Mouse (Mus musculus) gastrocnemius, postnatal 10 days (tissue): Measurements from ENCODE around the gene Nobox. TPM values are rescaled to one million over a fixed set of nuclear protein-coding genes. Genes with fewer than 3 reads are reported as not detected.

ENCODE experiments used
- DNase-seq: peaks from one replicate; pipeline ENCODE4 v3.0.0; 2021; ENCODE audit warnings: mixed read lengths
- long read RNA-seq, 2 experiments: library from polyadenylated mRNA; stranded (forward); transcript quantifications; one replicate each; pipeline ENCODE4 v2.0.0; 2021
- total RNA-seq, 2 experiments: library from RNA; stranded (reverse); gene quantifications; 2 replicates each; pipeline ENCODE4 v1.2.3; 2021

Nobox gene
- not detected for total RNA-seq
- long read RNA-seq, experiment 1: 0 reads
- long read RNA-seq, experiment 2: 0 reads

DNA sequence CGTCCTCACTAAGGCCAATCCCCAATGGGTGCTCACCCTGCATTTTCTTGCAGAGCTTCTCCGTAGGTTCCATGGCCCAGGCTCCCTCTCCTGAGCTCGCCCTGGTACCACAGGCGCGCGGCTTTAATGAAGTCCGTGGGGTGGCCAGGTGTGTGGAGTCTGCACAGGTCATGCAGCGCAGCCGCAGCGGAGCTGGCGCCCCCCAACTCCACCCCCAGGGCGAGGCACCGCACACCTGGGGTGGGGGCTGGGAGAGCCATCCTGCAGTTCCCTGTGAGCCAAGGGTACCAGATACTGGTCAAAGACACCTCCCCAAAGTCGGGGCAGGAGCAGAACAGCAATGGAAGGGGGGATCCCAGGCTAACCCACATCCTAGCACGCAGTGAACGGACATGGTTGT is at the start of gene Nobox:
Gene Nobox (minus strand): TSS at position 101 of the 400 bp plus-strand sequence.
- DNase-seq: no peak

DNA sequence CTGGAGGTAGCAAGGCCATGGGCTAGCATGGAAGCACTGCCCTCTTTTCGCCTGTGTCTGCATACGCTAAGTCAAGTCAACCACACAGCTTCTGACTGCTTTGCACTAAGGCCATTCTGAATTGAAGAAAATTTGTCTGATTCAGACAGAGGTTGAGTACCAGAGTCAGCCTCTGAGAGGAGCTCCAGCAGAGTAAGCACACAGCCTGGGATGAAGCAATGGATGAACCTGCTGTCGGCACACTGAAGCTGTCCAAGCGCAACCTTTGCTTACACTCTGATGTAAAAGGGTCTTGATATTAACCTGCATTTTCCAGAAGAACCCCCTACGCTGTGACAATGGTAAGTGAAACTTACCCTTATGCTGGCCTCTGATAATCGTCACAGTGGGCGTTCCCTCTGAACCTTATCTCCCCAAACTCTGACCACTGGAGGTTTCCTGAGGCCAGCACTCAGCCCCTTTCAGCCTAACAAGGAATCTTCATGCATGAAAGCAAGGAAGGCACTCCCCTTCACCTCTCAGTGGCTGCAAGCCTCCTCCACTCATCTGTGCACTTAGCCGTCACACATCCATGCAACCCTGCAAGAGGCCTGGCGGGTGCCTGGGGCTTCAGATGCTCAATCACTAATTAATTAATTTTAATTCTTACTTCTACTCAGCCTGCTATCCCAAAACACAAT is 45.3 kb upstream of the Nobox start:
- DNase-seq: no peak

DNA sequence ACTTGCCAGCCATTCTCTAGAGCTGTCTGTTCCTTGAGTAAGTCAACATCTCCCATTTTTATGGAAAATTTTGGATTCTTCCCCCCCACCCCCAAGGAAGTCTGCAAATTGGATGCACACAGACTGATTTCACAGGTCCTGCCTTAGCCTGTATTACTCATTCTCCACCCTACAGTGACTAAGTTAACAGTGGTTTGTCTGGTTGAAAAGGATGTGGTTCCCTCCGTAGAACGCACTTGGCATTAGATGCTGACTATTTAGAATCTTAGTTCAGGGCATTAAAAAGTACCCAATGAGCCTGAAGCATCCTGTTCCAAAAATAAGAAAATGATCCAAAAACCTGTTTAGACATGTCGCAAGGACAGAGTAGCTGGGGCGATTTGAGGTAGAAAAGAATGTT is 44.1 kb upstream of the Nobox start:
- no peak for DNase-seq

DNA sequence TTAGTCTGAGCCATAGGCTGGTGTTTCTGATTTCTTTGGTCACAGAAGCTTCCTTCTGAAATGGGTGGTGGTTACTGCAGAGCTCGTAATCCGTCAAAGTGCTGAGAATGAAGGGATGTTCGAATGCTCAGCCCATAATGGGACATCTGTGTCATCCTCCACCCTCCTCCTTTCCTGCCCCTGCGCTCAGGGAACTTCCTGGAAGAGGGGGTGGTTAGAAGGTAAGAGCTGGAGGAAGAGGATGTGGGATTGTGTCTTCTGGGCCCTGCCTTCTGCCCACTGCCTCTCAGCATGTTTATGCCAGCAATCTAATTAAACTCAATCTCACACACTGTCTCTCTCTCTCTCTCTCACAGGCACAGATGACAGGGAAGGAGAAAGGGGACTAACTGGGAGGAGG is 39.7 kb upstream of the Nobox start:
- DNase-seq: no peak

DNA sequence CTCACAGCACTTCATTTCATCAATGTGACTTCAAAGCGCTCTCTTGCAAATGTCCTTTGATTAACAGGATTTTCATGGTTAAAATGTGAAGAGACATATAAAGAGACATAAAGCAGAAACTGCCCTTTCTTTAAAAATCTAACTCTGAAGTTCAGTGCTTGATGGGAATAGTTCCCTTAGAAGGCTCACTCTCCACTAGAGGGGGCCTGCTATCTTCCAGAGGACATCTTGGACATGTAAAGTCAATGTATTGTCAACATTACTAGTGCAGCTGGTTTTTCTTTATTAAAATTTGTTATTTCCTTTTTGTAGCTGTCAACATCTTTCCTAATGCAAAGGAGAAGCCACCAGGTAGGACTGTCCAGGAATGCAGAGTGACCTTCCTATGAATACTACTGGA is 38.3 kb upstream of the Nobox start:
- no peak for DNase-seq

DNA sequence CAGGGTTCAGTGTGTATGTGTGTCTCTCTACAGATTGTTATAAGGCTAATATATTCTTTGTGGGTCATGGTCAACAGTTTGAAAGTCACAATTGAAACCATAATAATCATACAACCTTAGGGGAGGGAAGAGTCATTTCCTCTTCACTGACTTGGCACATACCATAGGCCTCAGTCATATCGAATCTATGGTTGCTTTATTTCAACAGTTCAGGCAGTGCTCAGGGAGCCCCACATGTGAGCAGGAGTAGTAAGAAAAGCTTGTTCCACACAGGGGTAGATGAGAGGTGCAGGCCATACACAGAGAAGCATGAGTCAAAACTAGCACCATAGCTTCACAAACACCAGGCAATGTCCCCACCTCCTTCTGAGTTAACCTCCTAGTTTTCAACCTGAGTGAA is 33.7 kb upstream of the Nobox start:
- DNase-seq: no peak

DNA sequence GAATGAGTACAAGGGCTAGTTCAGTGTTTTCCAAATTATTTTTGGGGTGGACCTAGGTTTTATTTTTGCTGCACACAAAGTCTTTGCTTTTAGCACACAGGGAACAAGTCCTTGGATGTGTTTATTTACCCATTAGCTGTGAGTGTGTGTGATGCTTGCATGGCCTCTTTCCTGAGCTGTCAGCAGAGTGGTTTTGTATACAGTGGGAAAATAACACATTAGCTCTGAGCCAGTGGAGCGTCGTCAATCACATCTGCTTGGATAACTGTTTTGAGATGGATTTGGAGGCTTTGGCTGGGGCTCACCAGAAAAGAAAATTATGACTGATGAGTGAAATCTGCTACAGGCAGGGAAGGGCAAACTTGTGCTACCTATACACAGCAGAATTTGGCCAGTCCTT is 33.0 kb upstream of the Nobox start:
- DNase-seq: no peak

DNA sequence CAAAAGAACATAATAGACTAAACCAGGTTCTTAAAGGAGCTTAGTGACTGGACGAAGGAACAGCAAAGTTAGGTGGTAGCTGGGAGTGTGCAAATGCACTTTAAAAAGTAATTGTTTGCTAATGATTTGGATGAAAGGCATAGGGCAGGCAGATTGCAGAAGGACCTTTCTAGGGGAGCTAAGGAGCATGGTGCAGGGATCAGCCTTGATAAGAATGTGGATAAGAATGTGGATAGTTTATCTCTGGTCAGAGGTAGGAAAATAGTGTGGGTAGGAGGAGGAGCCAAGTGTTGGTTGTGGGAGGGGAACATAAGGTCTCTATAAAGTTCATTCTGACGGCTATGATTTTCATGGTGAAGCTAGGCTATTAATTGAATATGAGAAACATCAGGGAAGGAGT is 29.4 kb upstream of the Nobox start:
- no peak for DNase-seq

DNA sequence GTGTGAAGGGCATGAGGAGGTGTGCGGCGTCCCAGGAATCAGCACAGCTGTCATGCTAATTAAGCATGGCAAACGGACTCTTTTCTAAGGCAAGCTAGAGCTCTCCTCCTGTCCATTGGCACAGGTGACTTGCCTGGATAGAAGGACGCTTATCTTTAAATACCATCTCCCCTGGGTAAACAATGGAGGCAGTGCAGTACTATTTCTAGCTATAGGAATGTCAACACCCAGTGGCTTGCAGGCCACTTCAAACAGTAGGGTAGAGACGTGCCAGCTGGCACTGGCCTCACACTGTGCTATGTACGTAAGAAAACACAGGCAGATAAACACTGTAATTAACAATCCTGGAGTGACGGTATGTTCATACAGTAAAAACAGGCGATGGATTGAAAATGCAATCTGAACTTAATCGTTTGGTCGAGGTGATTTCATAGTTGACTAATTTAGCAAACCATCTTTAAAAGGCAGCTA is 28.2 kb upstream of the Nobox start:
- no peak for DNase-seq

DNA sequence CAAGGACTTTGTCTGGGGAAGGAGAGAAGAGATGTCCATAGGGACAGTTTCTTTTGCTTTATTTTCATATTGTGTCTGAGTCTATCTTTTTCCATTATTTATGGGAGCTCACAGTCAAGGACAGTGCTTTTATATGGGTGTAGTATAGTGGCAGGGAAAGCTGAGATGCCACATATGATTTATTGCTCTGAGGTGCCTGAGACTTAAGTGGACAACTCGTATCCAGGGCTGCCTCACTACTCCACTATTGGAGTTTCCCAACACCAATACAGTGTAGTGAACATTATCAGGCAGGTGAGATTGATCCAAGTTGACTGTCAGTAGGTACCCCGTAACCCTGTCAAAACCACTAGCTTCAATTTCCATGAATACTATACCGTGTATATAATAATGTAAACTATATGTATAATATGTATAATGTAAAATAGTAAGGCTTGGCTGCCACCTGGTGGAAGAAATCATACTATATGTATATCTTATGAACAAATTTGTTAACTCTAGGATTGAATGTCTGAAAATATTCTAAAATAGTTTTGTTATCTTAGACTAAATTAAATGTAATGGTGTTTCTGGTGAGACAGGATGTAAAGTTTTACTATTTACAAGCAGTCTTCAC is 26.4 kb upstream of the Nobox start:
- DNase-seq: no peak

DNA sequence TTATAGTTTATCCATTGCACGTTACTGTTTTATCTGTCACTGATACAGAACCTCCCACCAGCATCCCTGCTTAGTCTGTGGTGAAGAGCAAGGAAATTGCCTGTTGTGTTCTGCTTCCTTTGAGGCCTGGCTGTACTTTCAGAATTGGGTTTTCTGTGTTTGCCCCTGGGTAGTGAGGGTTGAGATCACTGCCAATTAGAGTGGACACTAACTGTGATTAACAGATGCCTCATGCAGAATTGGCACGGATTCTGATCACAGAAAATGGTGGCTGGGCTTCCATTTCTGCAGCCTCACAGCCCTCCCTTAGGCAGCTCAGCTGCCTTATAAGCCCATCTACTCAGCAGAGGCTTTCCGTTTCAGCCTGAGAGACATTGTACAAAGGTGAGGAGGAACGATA is 24.1 kb upstream of the Nobox start:
- DNase-seq: no peak

DNA sequence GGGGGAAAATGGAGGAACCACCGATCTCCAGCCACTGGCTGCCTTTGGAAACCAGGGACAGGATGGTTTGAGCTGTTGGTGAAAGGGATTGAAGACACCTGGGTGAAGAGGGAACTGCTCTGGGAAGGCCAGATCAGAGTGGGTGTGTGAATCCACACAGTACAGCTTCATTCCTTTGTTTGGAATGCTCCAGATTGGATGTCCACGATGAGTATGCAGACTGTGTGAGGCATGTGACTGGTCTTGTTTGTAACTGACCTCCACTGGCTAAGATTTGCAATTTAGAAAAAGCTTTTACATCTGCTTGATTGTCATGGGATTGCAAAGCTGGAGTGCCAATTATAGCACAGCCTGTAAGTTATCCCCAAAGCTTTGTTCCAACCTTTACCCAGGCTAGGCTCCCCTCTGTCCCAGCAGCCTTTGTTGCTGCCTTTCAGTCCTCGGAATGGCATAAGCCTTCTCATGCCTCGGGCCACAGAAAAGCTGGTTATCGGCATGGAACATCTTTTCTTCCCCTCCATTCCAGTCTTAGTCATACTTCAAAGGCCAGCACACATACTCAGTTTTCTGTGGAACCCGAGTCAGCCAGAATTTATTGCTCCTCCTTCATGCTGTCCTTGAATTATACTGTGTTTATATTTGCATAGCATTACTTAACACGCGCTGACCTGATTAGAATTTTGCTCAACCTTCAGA is 3.8 kb upstream of the Nobox start:
- no peak for DNase-seq

DNA sequence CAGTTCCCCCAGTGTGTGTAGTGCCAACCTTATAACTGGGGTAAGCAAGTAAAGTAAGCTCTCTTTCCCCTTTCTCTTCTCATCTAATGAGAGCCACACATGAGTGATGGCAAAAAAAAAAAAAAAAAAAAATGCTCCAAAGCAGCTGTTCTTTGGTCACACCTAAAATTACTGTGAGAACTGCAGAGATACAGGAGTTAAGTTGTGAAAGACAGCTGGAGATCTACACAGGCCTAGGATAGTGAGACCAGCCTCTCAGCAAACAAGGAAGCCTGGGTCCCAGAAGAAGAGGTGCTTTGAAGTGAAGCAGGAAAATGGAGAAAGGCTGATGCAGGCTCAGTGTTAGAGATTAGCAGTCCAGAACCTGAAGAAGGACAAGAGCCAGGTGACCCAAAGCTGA is 3.2 kb upstream of the Nobox start:
- no peak for DNase-seq

DNA sequence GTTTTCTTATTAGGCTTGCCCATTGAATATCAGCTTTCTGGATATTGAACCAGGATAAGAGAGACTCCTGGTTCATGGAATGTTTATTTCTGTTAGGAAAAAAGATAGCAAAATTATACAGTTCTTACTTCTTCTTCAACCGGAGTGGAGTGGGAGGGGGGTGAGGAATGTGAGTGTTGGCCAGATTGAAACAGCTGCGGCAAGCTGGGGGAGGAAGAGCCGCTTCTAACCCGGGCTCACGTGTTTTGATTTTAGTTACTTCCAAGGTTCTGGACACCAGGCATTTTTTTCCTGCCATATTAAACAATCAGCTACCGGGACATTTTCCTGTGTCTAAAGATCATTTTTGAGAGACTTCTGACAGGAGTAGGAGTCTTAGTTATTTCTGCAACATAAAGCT is 717 bp upstream of the Nobox start:
- no peak for DNase-seq

DNA sequence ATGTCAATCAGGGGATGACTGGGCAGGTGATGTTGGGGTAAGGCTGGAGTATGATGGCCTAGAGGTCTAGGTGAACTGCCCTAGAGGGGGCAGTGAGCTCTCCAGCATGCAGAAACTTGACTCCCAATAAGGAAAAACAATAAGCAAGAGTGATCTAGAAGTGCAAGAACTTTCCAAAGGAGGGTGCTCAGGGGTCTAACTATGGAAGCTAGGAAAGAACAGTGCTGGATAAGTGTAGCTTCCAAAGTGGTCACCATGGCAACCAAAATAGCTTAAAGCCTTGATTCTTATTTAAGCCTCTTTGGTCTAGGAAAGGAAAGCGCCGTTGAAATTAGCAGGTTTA is 11.9 kb downstream of the Nobox start:
- DNase-seq: no peak

DNA sequence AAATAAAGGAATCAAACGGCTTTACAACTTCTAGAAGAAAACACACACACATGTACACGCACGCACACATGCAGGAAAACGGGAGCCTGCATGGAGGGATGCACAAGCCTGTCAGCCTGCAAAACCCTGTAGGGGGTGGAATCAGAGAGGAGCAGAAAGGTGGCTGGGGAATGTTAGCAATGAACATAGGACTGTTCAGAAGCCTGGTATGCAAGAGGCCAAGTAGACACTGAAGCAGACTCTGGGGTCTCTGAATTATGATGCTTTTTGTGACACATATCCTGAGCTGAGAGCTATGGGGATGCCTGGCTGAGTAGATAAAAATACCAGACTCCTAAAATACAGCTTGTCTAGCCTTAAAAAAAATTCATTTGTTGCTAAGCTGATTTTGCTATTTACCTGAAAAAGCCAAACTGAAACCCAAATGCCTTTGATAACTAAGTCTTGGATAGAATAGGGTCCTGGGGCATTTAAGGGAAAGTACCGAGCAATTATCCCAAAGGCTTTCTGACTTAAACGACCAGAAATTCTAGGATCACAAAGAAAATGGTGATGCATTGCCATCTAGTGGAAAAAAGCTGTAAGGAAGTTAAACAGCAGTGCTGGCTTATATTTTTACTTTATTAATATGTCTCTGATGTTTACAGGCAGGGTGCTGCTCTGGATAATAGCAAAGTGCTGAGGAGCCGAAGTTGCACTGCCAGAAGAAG is 12.4 kb downstream of the Nobox start:
- DNase-seq: no peak

DNA sequence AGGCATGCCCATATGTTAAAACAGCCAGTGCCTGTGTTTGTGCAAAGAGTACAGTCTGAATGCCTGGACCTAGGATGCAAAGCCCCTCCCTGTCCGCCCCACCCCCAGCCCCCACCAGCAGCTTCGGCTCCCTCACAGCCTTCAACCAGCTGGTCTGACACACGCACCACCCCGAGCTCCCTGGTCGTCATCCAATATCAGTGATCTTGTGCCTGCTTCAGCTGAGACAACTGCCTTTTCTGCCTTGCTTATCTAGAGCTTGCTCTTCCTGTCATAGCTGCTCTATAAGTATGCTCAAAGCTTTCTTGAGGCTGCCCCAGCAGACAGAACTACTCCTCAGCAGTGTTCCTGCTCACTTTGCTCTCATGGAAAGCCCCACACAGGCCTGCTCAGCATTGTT is 13.4 kb downstream of the Nobox start:
- no peak for DNase-seq

DNA sequence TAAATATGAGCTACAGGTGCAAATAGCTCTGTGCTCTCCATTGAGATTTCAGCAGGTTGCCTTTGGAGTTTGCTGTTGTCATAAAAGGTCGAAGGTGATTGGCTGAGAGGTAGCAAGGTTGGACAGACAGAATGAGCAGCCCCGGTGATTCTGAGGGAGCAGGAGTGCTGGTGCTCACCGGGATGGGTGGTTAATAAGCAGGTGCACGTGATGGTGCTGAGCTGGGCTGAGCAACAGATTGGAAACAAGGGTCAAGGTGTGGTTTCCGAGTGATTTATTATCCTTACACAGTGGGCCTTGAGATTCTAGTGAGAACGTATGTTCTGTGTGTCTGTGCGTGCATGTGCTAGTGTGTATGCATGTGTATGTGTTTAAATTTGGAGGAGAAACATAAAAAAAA is 16.2 kb downstream of the Nobox start:
- DNase-seq: no peak

DNA sequence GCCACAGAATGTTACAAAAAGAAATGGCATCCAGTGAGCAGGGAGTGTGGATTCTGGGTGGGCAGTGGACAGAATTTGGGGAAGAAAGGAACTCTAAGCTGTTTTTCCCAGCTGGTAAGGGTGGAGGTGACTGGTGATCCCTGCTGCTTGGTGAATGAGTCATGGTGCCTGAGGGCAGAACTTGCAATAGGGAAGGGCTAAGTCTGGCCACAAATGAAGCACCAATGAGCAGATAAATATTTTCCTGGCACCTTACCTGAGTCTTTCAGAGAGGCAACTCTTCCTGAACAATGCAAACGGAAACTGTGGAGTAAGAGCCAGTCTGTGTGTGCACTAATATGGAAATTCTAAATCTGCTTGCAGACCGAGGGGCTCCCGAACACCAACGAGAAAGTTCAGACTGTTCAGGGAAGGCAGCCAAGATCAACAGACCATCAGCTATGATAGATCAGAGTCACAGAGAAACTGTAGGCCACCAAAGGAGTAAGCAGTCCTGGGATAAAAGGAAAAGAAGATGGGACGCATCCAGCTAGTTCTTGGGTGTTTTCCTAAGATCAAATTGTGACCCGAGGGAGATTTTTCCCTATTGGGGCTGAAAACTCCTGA is 16.8 kb downstream of the Nobox start:
- no peak for DNase-seq

DNA sequence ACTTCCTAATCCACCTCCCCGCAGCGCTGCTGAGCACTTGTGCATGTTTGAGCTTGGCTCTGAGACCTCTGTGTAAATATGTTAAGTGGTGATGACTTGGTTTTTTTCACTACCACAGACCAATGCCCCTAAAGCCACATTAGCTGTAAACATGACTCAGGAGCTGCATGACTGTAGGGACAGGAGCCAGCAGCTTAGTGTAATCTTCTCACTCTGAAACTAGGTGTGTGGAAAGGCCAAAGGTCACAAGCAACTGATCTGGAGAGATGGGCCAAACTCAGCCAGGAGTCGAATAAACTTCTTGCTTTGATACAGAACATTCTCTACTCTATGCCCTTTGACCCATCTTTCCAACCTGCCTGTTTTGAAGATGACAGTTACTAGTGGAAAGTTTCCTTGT is 17.3 kb downstream of the Nobox start:
- no peak for DNase-seq

DNA sequence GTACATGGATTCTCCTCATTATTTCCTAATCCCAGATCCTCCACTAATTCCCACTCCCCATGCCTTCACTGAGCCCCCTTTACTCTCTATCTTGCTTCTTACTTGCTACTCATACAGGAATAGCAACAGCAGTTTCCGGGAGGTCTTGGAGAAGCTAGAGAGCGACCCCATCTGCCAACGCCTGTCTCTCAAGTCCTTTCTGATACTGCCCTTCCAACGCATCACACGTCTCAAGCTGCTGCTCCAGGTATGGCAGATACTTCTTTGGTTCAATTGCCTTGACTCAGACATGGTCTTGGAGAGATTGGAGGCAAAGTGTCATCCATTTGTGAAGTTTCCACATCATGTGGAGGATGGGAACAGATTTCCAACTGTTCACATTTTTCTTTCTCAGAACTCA is 28.9 kb downstream of the Nobox start:
- DNase-seq: no peak

DNA sequence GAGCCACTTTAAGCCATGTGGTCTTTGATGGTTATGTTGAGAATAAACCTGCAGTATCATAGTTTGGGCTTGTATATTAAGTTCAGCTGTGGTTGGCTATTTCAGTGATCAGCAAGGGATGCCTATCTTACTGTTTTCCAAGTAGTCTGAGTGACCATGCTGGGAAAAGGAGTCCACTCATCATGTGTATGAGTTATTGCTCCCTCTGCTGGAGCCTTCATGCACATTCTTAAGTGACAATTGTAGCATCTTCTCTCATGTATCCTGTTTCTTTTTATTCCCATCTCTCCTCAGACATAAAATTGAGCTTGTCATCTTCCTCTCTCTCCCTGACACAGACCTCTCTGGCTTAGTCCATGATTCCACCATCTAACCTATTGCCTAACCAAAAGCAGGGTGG is 31.1 kb downstream of the Nobox start:
- no peak for DNase-seq

DNA sequence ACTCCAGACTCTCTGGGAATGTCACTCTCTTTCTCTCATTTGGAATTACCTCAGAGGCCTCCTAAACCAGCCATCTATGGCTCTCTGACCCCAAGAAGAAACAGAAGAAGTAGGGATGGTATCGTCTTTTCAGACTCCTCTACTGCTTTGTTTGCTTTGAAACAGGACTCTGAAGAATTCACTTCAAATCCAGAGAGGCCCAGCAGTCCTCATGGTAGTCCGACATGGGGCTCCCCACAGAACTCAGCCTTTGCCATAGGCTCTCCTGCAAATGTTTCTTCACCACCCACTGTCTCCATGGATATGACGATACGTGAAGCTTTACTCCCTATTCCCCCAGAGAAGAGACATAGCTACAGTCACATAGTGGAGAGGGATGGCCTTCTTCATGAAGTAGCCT is 35.2 kb downstream of the Nobox start:
- no peak for DNase-seq
